Mouse (Mus musculus) ES-CJ7 (cell line): Measurements from ENCODE around the gene Adarb2.

Experiments
- DNase-seq: peaks from one replicate; pipeline ENCODE4 v3.0.0; 2011; ENCODE audit warnings: low read depth, low spot score

Gene Adarb2

DNA sequence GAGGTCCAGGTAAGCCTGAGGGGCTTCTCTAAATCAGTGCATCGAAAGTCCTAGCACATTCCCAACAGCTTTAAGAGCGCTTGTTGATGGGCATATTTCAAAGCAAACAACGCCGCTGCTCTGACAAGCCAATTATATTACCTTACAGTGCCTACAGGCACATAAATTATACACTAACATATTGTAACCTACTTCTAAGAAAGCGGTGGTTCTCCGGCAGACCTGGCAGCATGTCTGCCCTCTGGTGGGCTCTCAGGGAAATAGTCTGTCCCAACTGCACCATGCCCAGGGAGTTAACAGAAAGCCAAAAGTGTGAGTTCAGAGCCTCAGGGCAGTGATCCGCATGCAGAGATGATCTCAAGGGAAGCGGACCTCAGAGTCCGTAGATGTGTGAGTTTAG, 582.5 kb downstream of the Adarb2 start:
- DNase-seq: peak; percentile 61

DNA sequence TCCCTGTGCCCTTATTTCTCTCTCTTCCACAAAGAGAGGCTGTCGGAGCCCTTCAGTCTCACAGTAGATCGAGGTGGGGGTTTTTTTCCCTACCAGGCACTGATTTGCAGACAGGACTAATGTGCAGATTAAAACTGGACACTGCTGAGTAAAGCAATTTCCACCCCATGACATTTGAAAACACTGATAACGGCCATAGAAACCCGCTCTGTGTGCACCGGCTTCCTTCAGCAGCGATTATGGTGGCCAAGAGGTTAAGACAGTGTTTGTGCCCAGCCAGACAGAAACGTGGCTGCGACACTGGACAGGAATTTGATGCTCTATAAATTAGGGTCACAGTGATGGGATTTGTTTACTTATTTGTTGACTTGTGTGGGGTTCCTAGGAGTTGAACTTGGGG, 590.6 kb downstream of the Adarb2 start:
- no peak for DNase-seq

DNA sequence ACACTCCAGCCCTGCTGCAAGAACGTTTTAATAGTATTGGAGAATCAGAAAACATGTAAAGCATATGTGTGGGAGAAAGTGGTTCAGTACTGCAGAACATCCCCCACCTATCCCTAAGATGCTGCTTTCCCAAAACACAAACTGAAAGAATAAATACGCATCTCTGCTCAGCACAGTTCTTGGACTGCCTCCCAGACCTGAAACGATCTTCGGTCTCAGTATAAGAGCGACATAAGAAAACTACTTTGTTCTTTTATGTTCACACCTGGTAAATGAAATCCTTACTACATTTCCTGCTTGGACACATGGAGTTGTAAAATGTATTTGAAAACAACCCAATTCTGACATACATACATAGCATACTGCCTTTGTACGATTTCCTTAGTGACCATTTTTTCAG, 597.9 kb downstream of the Adarb2 start:
- DNase-seq: no peak

DNA sequence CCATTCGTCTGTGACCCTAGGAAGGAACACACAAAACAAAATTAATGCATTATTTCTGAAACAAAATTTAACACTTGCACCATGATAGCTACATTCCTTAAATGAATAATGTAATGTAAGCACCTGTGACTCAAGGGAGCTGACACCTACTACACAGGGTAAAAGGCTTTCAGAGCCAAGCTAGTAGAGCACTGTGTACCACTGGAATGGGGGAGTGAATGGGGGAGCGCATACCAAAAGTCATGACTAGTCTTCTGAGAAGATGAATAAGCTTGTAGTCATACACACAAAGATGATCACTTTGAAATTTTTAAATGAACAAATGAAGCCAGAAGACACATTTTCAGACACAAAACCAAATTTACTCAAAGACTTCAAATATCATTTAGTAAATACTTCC, 603.3 kb downstream of the Adarb2 start:
- DNase-seq: no peak
